Mouse (Mus musculus): ENCODE data around the gene Gm49661.

- no peak for TF ChIP-seq EP300 (optimal IDR thresholded peaks at IDR 0.05)
- TF ChIP-seq CTCF (IDR thresholded peaks at IDR 0.05; ENCODE audit: low read depth) = no peak
Observed at GRCm38 (mm10) chr8:84933767-84934559, 35.3 kb downstream of the Gm49661 start.
